Mouse (Mus musculus): Measurements from ENCODE around the gene Tnfrsf1b.

DNA sequence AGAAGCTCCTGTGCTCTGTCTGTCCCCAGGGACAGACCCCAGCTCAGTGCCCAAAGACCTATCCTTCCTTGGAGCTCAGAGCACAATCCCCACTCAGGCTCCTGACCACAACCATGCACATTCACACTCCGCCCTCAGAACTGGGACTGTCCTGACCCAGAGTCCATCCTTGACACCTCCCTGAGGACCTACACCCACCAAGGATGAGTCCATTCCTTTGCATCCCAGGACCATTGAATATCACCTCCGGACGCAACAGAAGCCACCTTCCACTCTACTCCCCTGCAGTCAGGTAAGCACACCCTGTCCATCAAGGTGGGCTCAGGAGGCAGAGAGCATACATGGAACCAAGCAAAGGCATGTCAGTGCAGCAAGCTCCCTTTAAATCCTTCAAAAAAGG is 1.1 kb downstream of the Tnfrsf1b start:
- TF ChIP-seq CTCF (IDR thresholded peaks at IDR 0.05; ENCODE audit: borderline replicate concordance, insufficient read depth, low read depth, low read length): no peak
- no peak for TF ChIP-seq POLR2A (IDR thresholded peaks at IDR 0.05; ENCODE audit: borderline replicate concordance, insufficient read depth, low read length)

Measured in cerebellum, adult 2 months (tissue).